Mouse (Mus musculus): ENCODE results near the gene Zdhhc18.

Zdhhc18 gene

GRCm38 (mm10) chr4:133604856-133605255, 45.1 kb downstream of the Zdhhc18 start:
- no peak for DNase-seq (ENCODE audit: extremely low spot score, low read depth, low spot score)

- no peak for DNase-seq (ENCODE audit: extremely low spot score, low read depth, low spot score)
Measured at GRCm38 (mm10) chr4:133604175-133604574, 45.8 kb downstream of the Zdhhc18 start.

- DNase-seq (ENCODE audit: extremely low spot score, low read depth, low spot score), result no peak
Measured at GRCm38 (mm10) chr4:133603056-133603455, 46.9 kb downstream of the Zdhhc18 start.

DNA sequence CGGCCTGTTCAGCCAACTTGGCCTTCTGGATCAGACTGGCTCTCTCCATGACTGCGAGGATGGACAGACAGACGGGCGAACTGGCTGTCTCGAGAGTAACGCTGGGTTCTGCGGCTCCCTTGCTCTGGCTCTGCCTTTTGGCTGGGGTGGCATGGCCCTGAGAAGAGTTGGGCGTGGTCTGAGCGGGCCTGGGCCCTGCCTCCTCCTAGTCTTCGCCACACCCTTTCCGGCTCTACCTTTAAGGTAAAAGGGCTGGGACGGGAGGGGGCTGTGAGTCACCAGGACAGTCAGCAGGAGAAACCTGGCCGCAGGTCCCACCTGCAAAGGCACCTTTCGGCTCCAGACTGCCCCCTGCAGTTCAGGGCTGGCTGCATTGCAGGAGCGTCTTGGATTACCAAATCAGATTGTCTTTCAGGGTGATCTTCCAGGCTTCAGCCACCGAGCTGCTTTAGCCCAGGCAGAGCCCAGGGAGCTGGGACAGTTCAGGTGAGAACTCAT, 48.2 kb downstream of the Zdhhc18 start, which contains the start of gene Sfn:
Sfn (minus strand) TSS at position 448 of the 498 bp plus-strand sequence.
- DNase-seq (ENCODE audit: extremely low spot score, low read depth, low spot score), result no peak

GRCm38 (mm10) chr4:133600306-133600705, 49.6 kb downstream of the Zdhhc18 start:
- DNase-seq (ENCODE audit: extremely low spot score, low read depth, low spot score), result no peak

- DNase-seq (ENCODE audit: extremely low spot score, low read depth, low spot score), result peak; percentile 37
Measured at GRCm38 (mm10) chr4:133599571-133600073, 50.3 kb downstream of the Zdhhc18 start.

- no peak for DNase-seq (ENCODE audit: extremely low spot score, low read depth, low spot score)
Measured at GRCm38 (mm10) chr4:133599116-133599515, 50.8 kb downstream of the Zdhhc18 start.

DNA sequence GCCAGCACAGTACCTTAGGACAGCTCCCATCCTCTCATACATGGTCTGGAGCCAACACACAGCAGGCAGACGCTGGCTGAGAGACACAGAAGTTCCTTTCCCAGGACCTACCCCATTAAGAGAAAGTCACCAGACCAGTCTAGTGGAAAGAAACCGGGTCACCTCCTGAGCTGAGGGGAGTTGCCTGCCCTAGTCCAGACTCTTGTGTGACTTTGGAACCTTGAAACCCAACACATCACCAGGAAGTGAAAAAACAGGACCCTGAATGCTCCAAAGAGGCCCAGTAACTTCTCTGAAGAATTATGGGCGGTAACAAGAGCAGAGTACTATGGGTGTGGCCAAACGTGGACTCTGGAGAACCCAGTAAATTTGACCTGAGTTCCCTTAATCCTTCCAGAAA, 51.3 kb downstream of the Zdhhc18 start:
- DNase-seq (ENCODE audit: extremely low spot score, low read depth, low spot score), result no peak

- DNase-seq (ENCODE audit: extremely low spot score, low read depth, low spot score), result no peak
Measured at GRCm38 (mm10) chr4:133596084-133596483, 53.9 kb downstream of the Zdhhc18 start.

DNA sequence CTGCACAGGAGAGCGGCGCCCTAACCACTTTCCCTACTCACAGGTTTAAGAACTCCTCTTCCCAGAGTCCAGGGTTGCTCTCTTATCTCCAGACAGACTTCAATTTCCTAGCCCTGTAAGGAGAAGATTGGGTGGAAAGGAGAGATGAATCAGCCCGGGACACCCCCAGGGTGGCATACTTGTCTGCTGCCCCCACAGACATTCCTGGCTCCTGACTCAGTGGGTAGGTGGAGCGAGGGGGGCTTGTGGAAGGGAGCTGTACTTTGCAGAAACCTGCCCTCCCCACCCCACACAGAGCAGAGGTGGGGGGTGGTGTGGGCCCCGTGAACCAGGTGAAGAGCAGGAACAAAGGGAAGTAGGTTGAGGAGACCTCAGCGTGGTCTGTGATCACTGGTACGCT, 54.4 kb downstream of the Zdhhc18 start:
- no peak for DNase-seq (ENCODE audit: extremely low spot score, low read depth, low spot score)

DNA sequence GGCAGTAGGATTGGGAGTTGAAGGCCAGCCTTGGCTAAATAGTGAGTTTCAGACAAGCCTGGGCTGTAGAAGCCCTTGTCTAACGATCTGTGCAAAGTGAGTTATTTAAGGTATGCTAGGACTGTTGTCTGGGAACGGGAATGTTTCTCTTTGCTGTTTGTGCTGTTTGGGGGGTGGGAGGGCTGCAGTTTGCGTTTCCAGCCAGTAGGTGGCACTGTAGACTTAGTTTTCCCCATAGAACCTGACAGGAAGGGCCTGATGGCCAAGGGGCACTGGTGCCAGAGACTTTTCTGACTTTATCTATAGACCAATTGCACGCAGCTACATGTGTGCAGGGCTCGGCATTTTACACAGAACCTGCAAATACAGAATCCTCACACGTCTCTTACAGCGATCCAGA, 57.4 kb downstream of the Zdhhc18 start:
- no peak for DNase-seq (ENCODE audit: extremely low spot score, low read depth, low spot score)

- no peak for DNase-seq (ENCODE audit: extremely low spot score, low read depth, low spot score)
Measured at GRCm38 (mm10) chr4:133584059-133584951, 65.6 kb downstream of the Zdhhc18 start, which contains the start of gene Gpn2. Gpn2 (plus strand) TSS chr4:133584362.

GRCm38 (mm10) chr4:133583690-133584058, 66.3 kb downstream of the Zdhhc18 start:
- no peak for DNase-seq (ENCODE audit: extremely low spot score, low read depth, low spot score)

DNA sequence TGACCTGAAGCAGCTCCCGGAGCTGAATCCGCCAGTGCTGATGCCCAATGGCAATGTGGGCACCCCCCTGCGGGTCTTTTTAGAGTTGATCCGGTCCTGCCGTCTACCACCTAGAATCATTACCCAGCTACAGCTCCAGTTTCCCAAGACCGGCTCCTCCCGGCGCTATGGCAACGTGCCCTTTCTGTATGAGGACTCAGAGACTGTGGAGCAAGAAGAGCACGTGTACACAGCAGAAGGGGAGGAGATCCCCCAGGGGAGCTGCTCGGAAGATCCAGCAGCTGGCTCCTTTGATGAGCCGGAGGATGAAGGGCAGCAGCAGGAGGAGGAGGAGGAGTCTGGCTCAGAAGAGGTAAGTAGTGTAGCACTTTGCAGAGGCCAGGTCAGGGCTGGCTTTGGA, 72.0 kb downstream of the Zdhhc18 start:
- no peak for DNase-seq (ENCODE audit: extremely low spot score, low read depth, low spot score)

- DNase-seq (ENCODE audit: extremely low spot score, low read depth, low spot score), result no peak
Measured at GRCm38 (mm10) chr4:133574843-133575202, 75.1 kb downstream of the Zdhhc18 start.

GRCm38 (mm10) chr4:133574070-133574842, 75.7 kb downstream of the Zdhhc18 start, which contains the start of gene Gpatch3:
Gpatch3 (plus strand) TSS chr4:133574745.
- peak; percentile 85 for DNase-seq (ENCODE audit: extremely low spot score, low read depth, low spot score)

GRCm38 (mm10) chr4:133570066-133570466, 79.9 kb downstream of the Zdhhc18 start:
- no peak for DNase-seq (ENCODE audit: extremely low spot score, low read depth, low spot score)

GRCm38 (mm10) chr4:133569291-133570065, 80.5 kb downstream of the Zdhhc18 start:
- no peak for DNase-seq (ENCODE audit: extremely low spot score, low read depth, low spot score)

GRCm38 (mm10) chr4:133567251-133567650, 82.7 kb downstream of the Zdhhc18 start:
- no peak for DNase-seq (ENCODE audit: extremely low spot score, low read depth, low spot score)

DNA sequence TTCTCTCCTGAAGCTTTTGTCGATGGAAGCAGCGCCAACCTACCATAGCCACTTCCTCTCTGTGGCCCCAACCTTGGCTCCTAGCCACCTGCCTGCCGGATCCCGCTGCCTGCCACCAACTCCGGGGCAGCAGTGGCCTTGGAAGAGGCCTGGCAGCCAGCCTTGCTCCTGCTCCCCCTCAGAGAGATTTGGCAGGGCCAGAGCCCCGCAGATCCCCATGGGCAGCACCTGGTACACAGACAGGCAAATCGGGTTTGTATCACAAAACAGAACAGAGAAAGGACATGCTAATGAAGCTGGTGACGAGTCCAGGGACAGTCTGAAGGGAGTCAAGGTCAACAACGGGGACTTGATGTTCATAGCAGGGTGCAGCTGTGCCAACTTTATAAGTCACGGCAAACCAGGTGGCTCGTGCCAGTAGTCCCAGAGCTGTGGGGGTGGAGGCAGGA, 86.8 kb downstream of the Zdhhc18 start:
- no peak for DNase-seq (ENCODE audit: extremely low spot score, low read depth, low spot score)

GRCm38 (mm10) chr4:133561622-133562021, 88.3 kb downstream of the Zdhhc18 start:
- DNase-seq (ENCODE audit: extremely low spot score, low read depth, low spot score), result no peak

Data from hindlimb bud, embryonic 11.5 days (tissue).